Comparison of ENCODE assay signal across 19 mouse cellular contexts in the genomic region with DNA sequence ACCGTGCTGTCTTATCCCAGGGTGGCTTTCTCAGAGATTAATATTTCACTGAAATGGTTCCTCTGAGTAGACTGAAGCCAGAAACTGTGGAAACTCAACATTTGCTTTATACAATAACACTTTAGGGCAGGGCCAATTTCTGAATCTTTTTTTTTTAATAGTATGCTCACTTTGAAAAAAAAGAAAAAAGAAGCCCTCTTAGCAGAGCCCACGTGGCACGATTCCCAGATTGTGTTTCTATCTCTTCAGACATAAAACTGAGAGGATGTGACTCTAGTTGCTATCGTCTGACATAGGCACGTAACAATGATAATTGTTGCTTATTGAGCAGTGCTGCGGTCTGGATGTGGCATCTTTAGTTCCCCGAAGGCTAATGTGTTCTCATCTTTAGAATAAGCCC. TPM values are rescaled to one million over a fixed set of nuclear protein-coding genes. Genes with fewer than 3 reads are reported as not detected.
"Had no signal": no experiment of that assay in that cellular context is flagged by ENCODE, and none has a peak within 500 bp of the region (broad histone marks: within the 10 kb centered on the region; RNA-seq: fewer than 3 reads in every experiment).

No protein-coding gene starts in this region.

- H3K27ac ChIP-seq: kidney, postnatal 0 days; layer of hippocampus, adult 2 months; limb, embryonic 10.5 days; limb, embryonic 13.5 days; liver, embryonic 12.5 days; liver, embryonic 15.5 days; macrophage; midbrain, embryonic 12.5 days; midbrain, embryonic 15.5 days; stomach, embryonic 15.5 days had no signal

- H3K4me2 ChIP-seq: limb, embryonic 13.5 days; liver, embryonic 12.5 days; liver, embryonic 15.5 days; midbrain, embryonic 12.5 days; midbrain, embryonic 15.5 days; stomach, embryonic 15.5 days had no signal

- H3K27me3 ChIP-seq: limb, embryonic 13.5 days; liver, embryonic 12.5 days; liver, embryonic 15.5 days; midbrain, embryonic 12.5 days; midbrain, embryonic 15.5 days; stomach, embryonic 15.5 days had no signal

- H3K4me3 ChIP-seq: layer of hippocampus, adult 2 months; limb, embryonic 10.5 days; limb, embryonic 13.5 days; liver, embryonic 12.5 days; liver, embryonic 15.5 days; midbrain, embryonic 12.5 days; midbrain, embryonic 15.5 days; stomach, embryonic 15.5 days had no signal

- H3K4me1 ChIP-seq: liver, embryonic 12.5 days; midbrain, embryonic 12.5 days; midbrain, embryonic 15.5 days; stomach, embryonic 15.5 days had no signal

- H3K9ac ChIP-seq: limb, embryonic 13.5 days; liver, embryonic 12.5 days; liver, embryonic 15.5 days; midbrain, embryonic 12.5 days; midbrain, embryonic 15.5 days; stomach, embryonic 15.5 days had no signal

- ATAC-seq: intestine, postnatal 0 days; liver, embryonic 12.5 days; midbrain, embryonic 15.5 days had no signal

- H3K36me3 ChIP-seq: liver, embryonic 12.5 days; liver, embryonic 15.5 days; midbrain, embryonic 12.5 days; midbrain, embryonic 15.5 days; stomach, embryonic 15.5 days had no signal

- H3K9me3 ChIP-seq: limb, embryonic 10.5 days; limb, embryonic 13.5 days; liver, embryonic 12.5 days; liver, embryonic 15.5 days; midbrain, embryonic 12.5 days; midbrain, embryonic 15.5 days; stomach, embryonic 15.5 days had no signal

- DNase-seq: kidney, adult 2 months; kidney, postnatal 25 days; layer of hippocampus, adult 9-11 months; liver; right cerebral cortex, adult 18-20 months; right cerebral cortex, postnatal 25 days; spleen, adult 18-20 months; thymus, postnatal 25 days had no signal

RNA-seq across cellular contexts. Expression of a gene that starts 19.1 kb away (rescaled TPM):
- polyA plus RNA-seq: macrophage had no signal
